Mouse (Mus musculus) monocyte, adult 2 months (primary cell): Measurements from ENCODE around the gene Olfm4.

Source experiments
- DNase-seq, 2 experiments: peaks; one replicate each; pipeline ENCODE4 v3.0.0; 2022; ENCODE audit warnings: low spot score in 2 of 2, low read depth in 1 of 2

Gene Olfm4

GRCm38 (mm10) chr14:80026078-80026477 is 42.2 kb downstream of the Olfm4 start:
- no peak for DNase-seq

DNA sequence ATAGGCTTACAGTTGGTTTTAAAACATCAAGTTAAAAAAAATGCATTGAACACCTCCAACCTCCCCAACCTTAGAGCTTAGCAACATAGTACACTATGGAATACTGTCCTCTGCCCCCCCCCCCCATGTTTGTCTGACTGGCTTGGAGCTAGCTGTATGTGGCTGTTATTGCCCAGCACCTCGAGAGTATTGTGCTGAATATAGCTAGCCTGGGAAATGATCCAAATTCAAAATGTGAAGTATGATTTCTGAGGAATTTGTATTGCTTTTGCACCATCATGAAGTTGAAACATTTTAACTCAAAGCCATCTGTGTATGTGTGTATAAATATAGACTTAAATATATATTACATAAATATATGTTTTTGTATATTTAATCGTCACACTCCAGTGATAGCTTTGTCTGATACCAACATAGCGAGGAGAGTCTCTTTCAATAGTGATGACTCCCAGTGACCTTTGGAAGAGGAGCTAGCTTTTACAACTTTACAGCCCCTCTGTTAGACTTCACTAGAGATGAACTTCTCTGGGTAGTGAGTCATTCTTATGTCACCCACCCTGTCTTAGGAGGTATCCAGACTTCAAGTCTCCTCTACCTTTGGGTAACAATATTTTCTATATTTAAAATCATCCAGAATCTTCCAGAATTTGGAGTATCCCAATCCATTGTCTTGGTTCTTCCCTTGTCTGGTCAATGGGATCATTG is 45.6 kb downstream of the Olfm4 start:
- DNase-seq = no peak

DNA sequence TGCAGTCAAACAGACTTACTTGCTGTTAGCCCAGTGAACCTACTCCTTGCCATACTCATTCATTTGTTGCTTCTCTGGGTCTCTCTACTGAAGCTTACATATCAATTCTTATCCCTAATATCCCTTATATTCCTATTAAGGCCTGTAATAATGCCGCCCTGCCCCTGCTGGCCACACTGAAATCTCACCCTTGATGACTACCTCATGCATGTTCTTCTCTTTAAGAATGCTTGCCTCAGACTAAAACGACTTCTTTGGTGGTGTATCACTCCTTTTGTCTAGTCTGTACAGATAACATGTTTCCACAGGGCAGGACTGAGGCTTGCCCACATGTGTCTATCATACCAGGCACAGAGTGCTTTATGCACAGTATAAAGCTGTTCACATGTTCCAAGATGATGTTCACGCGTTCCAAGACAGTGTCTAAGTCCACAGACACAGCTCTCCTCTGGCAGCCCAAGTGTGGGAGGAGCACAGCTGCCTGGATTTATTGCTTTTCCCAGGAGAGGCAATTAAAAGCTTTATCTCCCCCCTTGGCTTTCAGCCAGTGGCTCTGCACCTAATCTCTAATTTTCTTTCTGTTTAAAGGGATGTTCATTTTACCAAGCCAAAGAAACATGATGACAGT is 55.9 kb downstream of the Olfm4 start:
- no peak for DNase-seq

DNA sequence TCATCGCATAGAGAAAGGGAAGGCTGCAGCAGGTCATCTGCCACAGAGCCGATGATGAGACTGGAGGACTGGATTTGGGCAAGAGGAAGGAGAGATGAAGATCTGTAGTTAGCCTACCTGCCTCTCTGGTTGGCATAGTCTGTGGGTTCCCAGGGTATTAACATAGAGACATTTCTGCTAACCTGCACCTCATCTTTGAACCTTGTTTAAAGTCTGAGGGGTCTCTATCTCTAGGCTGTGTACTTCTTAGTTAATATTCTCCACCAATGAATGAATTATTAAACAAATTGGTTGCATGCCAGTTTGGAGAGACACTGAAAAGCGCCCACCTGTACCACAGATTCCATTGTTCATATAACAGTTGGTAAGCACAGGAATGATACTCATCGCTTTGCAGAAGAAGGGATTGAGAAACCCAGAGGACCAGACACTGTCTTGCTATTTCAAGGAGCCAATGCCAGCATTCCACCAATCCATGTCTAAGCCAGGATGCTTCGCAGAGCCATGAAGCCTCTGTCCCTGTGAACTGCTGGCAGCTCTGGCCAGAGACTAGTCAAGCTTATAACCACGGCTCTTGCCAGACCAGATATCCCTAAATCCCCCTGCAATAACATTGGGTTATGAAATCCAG is 62.3 kb downstream of the Olfm4 start:
- no peak for DNase-seq

DNA sequence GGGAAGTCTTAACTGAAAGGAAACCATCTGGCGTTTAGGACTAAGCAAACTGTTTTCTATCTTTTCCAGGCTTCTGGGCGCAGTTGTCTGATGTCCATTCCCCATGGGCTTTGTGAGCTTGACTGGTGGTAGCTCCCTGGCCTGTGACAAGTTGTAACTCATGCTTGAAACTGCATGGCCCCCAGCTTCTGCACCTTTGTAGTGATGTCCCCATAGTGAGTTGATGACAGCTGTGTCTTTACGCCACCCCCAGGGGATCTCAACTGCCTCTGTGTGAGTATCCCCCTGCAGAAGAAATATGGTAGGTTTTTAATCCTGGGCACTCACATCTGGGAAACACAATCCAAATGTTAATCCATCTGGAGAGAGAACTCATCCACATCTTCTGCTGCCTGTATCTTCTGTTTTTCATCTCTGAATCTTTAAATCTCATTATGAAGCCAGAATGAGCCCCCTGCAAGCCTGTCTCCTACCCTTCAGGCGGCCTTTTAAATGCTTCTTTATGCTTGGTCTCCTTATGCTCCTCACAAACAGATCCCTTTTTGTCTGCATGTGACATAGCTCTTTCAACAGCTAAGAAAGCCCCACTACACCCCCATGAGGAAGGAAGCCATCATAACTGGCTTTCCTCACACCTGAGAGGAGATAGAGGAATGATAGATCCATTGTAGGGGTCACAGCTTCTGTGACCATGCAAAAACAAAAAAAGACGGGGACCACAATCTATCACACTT is 63.7 kb downstream of the Olfm4 start:
- no peak for DNase-seq

GRCm38 (mm10) chr14:80055725-80056124 is 71.8 kb downstream of the Olfm4 start:
- no peak for DNase-seq

GRCm38 (mm10) chr14:80061686-80062085 is 77.8 kb downstream of the Olfm4 start:
- DNase-seq = no peak

DNA sequence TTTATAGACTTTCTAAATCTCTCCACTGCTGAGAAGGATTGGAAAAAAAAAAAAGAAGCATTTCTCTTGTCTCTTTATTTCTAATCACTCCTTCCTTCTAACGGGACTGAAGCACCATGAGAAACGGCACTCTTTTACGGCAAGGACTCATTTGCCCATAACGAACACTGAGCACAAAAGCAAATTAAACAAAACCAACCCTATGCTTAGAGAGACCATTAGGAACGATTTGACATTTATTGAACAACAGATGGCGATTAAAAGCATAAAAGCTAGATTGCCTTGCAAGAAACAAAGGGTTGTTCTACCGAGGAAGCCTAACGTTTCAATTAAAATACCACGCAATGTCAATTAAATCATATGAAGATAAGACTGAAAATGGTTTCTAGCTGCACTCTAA is 79.0 kb downstream of the Olfm4 start:
- no peak for DNase-seq

DNA sequence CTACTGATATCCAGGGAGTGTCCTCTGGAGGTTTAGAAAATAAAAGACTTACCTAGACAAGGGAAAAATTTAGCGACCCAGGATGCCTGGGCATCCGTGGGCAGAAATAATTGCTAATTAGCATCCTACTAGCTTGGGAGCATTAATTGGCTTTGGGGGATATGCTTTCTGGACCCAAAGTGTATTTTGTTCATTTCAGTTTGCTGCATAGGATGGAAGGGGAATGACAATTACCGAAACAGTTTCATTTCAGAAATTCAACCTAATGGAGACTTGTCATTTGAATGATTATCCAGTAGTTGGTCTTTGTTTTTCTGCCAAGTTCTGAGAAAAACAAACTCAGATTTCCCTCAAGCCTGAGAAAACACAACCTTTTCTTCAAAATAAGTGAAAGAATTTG is 86.7 kb downstream of the Olfm4 start:
- DNase-seq = no peak
